Mouse (Mus musculus): ENCODE results near the gene Matn3. TPM values are rescaled to one million over a fixed set of nuclear protein-coding genes. Genes with fewer than 3 reads are reported as not detected.
A peak's percentile ranks its signal among the peaks of the same experiment; 100 is the strongest.

The Matn3 gene
- polyA plus RNA-seq, 1 experiment from 2014 or later, result 7.8 TPM

DNA sequence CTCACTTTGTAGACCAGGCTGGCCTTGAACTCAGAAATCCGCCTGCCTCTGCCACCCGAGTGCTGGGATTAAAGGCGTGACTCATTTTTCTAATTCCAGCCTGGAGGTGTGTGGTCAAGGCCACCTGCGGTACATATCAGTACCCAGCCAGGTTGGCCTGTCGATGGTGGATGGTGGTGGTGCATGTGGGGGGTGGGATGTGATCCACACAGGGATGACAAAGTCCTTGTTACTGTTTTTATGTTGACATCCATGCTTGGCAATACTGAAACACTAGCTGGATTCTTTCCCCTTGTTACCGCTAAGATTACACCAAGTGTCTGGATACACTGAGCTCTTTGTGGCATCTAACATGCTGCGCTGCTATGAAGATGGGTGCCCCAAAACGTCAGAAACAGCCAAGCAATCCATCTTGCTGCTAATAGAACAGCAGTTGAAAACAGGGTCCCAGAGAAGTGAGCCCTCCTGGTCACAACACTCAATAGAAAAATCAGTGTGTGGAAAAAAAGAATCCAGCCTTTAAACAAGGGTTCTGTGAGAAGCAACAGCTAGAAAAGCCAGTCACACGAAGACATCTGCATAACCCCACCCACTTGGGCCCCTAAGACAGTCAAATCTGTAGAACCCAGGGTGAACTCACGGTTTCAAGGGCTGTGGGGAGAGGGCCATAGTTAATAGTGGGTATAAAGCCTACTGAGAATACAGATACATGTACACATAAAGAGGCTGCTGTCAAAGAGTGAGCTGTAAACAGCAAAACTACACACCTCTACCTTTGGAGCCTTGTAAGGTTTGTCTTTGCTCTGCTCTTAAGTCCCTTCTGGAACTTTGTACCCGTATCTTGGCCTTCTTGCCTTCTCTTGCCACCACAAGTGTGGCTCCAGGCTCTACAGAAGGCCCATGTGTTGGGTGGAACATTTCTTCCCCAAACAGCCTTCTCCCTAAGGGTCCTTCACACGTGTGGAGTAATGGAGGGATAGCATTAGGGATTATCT is 7.4 kb upstream of the Matn3 start:
- no peaks in the 10 kb centered on the region; the same call in 1 of the 2 replicates for H3K4me1 ChIP-seq
- H3K4me2 ChIP-seq, result no peak overlapping the region
- H3K9me3 ChIP-seq, result no peaks in the 10 kb centered on the region
- H3K4me3 ChIP-seq, result no peak overlapping the region
- ATAC-seq (ENCODE audit: insufficient number of reproducible peaks, insufficient read depth, low FRiP score, low TSS enrichment, low read depth), result no peak
- no peak overlapping the region for H3K9ac ChIP-seq
- peak overlapping the region; percentile 55; the same call in 1 of the 2 replicates for H3K27ac ChIP-seq
- peaks cover 42% of the 10 kb centered on the region for H3K36me3 ChIP-seq
- H3K27me3 ChIP-seq, result no peaks in the 10 kb centered on the region
- 69% methylated on average over 12 of the region's 12 CpGs for WGBS

DNA sequence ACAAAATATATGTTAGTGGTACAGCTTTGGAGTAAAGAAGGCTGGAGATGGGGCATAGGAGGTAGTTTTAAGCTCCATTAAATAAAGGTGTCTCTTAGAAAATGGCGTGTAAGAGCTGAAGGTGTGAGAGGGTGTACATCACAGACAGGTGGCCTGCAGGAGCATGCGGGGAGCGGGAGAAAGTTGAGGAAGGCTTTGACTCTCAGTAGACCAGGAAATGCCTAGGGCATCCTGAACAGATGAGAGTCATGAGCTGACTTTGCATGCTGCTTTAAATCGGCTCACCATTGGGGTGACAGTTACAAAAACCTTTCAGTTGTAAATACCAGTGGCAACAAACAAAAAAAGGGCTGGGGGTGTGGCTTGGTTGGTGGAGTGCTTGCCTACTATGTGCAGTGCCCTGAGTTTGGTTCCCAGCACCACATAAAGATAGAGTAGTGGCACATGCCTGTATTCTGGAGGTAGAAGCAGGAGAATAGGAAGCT is 6.6 kb upstream of the Matn3 start:
- Histone ChIP-seq H3K9ac (no peak overlapping the region), H3K27ac (no peak overlapping the region), H3K4me2 (no peak overlapping the region), H3K4me1 (peaks cover 3% of the 10 kb centered on the region), H3K9me3 (no peaks in the 10 kb centered on the region), H3K4me3 (no peak overlapping the region), H3K27me3 (no peaks in the 10 kb centered on the region), H3K36me3 (peaks cover 34% of the 10 kb centered on the region)
- 46% methylated on average over 4 of the region's 4 CpGs for WGBS
- ATAC-seq (ENCODE audit: insufficient number of reproducible peaks, insufficient read depth, low FRiP score, low TSS enrichment, low read depth), result no peak

DNA sequence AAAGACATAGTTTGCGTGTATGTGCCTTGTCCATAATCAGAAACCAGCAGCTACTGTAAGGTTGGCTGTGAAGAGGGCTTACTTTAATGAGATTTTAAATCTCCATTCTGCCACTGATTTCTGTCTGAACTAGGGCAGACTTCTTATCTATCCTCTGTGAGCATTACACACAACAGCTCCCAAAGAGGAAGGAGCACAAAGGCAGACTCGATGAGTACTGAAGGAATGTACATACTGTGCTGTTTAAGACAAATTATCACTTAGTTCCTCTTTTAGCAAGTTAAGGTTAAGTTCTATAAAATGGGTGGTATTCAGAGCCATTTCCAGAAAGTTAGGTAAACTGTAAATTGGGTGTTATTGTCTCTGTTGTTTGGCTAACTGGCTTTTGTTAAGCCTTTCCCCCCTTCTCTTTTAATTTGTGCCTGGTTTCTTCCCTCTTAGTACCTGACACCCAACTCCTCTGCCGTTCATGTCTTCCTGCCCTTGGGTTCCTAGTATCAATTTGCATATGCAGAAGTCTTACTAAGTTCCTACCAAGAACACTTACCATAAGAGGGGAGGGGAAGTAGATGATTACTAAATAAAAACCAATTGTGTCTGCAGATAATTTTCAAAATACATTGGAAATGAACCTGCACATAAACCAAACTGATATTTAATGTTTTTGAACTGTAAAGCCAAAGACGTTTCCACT is 5.9 kb upstream of the Matn3 start:
- H3K9ac ChIP-seq, result no peak overlapping the region
- no peak overlapping the region for H3K27ac ChIP-seq
- WGBS, result 40% methylated on average over 4 of the region's 4 CpGs
- H3K4me1 ChIP-seq, result peaks cover 10% of the 10 kb centered on the region
- H3K4me3 ChIP-seq, result no peak overlapping the region
- no peak overlapping the region for H3K4me2 ChIP-seq
- H3K27me3 ChIP-seq, result no peaks in the 10 kb centered on the region
- ATAC-seq (ENCODE audit: insufficient number of reproducible peaks, insufficient read depth, low FRiP score, low TSS enrichment, low read depth), result no peak
- no peaks in the 10 kb centered on the region for H3K9me3 ChIP-seq
- peaks cover 27% of the 10 kb centered on the region for H3K36me3 ChIP-seq

DNA sequence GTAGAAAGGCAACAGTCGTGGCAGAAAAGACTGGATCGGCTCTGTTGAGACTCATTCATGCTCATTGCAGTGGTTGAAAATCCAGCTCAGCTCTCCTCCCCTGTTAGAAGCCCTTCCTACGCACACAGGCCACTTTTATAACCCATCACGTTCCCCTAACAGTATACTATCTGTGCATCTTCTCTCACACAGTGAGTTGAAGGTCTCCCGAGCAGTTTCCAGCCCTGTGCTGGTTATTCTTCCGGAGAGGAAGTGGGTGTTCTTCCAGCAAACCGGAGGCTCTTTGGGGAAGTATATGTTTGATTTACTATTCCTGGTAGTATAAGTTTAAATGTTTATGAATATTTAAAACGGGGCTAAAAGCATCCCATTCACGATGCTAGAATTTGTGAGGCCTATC is 566 bp upstream of the Matn3 start:
- no peak for ATAC-seq (ENCODE audit: insufficient number of reproducible peaks, insufficient read depth, low FRiP score, low TSS enrichment, low read depth)
- Histone ChIP-seq H3K27ac (peak overlapping the region; percentile 72), H3K9ac (no peak overlapping the region; the same call in 1 of the 2 replicates), H3K36me3 (no peaks in the 10 kb centered on the region), H3K4me1 (peaks cover 22% of the 10 kb centered on the region), H3K27me3 (peaks cover 18% of the 10 kb centered on the region; the same call in 1 of the 2 replicates), H3K4me3 (no peak overlapping the region), H3K9me3 (no peaks in the 10 kb centered on the region), H3K4me2 (peak overlapping the region; percentile 100; the same call in 1 of the 2 replicates)
- 57% methylated on average over 9 of the region's 9 CpGs for WGBS

DNA sequence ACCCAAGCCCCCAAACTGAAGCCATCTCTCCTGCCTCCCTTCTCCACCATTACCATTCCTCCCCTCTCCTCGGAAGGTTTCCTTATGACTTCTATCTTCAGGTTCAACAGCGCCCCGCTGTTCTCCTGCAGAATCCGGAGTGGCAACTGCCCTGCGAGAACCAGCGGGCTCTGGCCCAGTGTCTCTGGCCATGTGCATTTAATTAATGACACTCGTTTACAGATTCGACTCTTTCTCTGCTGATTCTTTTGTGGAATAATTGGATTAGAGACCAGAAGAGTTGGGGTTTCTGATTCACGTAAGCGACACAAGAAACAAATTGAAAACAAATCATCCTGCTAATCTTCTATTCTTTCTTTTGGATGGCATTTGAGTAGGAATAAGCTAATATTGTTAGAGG is 5.4 kb downstream of the Matn3 start:
- no peak for ATAC-seq (ENCODE audit: insufficient number of reproducible peaks, insufficient read depth, low FRiP score, low TSS enrichment, low read depth)
- Histone ChIP-seq H3K9me3 (no peaks in the 10 kb centered on the region), H3K4me1 (peaks cover 7% of the 10 kb centered on the region), H3K4me2 (no peak overlapping the region), H3K27me3 (peaks cover 15% of the 10 kb centered on the region; the same call in 1 of the 2 replicates), H3K27ac (peak overlapping the region; percentile 69), H3K4me3 (no peak overlapping the region), H3K9ac (no peak overlapping the region), H3K36me3 (no peaks in the 10 kb centered on the region)
- 32% methylated on average over 10 of the region's 10 CpGs for WGBS

DNA sequence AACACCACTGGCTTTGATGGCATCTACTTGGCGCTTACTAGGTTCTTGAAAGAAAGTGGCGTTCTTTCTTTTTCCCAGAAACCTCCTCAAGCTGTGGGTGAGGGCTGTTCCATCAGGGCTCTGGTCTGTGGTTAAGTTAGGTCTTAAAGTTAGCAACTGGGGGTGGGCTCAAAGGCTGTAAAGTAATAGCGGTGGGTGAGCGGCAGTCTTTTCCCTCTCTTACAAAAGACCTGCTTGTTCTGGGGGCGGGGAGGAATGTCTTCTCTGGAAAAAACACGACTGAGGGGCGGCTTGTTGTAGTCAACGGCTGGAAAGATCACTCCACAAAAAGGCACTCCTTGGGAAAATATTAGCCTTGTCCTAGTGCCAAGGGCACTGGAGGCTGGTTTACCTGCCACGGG is 6.4 kb downstream of the Matn3 start:
- peaks cover 5% of the 10 kb centered on the region; the same call in 1 of the 2 replicates for H3K27me3 ChIP-seq
- no peak for ATAC-seq (ENCODE audit: insufficient number of reproducible peaks, insufficient read depth, low FRiP score, low TSS enrichment, low read depth)
- H3K9me3 ChIP-seq, result no peaks in the 10 kb centered on the region
- H3K4me1 ChIP-seq, result 0 out of 2 replicates have a peak, but pooled peaks cover 2% of the 10 kb centered on the region
- peak overlapping the region; percentile 74 for H3K27ac ChIP-seq
- no peak overlapping the region for H3K9ac ChIP-seq
- H3K36me3 ChIP-seq, result no peaks in the 10 kb centered on the region
- no peak overlapping the region for H3K4me3 ChIP-seq
- no peak overlapping the region for H3K4me2 ChIP-seq
- 47% methylated on average over 9 of the region's 9 CpGs for WGBS

DNA sequence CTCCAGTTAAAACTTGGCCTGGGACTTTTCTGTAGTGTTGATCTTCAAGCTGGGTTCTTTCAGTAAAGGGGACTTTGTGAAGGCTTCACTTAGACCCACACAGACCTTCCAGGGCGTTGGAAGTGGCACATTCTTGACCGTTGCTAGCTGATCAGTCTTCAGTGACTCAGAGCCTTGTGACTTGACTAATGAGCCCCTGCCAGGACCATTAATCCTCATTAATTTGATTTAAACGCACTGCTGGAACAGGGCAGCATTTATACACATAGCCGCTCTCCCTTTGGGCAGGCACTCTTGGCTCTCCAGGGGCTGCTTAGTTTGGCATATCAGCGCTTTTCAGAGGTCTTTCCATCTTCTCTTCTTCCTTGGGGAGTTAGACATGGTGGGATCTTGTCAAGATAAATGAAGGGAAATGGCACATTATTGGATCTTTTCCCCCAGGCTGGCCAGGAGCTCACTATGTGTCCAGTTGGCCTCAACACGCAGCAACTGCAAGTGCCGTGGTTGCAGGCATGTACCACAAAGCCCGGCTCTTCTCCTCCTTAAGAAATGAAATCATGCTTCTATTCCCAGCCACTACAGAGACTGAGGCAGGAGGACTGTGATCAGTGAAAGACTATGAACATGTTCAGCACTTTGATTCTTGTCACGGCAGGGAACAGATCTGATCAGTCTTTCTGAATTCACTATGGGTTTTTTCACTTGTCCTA is 14.0 kb downstream of the Matn3 start:
- Histone ChIP-seq H3K4me3 (no peak overlapping the region), H3K27ac (no peak overlapping the region), H3K27me3 (no peaks in the 10 kb centered on the region), H3K36me3 (no peaks in the 10 kb centered on the region), H3K9ac (no peak overlapping the region), H3K9me3 (no peaks in the 10 kb centered on the region), H3K4me1 (no peaks in the 10 kb centered on the region), H3K4me2 (no peak overlapping the region)
- no peak for ATAC-seq (ENCODE audit: insufficient number of reproducible peaks, insufficient read depth, low FRiP score, low TSS enrichment, low read depth)
- WGBS, result 76% methylated on average over 9 of the region's 9 CpGs

DNA sequence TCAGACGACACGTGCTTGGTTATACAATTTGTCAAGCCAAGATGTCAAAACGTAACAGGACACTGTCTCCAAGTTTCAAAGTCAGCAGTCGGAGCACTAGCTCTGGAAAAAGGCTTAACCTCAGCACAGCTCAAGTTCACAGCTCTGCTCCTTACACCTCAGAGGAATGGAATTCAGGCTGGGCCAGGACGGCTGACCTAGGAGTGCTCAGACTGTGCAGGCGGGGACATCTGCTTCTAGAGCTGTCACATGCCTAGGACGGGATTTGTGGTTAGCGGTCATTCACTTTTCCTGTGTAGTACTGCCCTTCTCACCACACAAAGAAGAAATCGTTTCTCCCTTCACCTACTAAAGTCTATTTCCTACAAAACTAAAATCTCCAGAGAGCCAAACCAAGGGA is 22.1 kb downstream of the Matn3 start:
- H3K9me3 ChIP-seq, result no peaks in the 10 kb centered on the region
- no peak overlapping the region for H3K4me2 ChIP-seq
- H3K9ac ChIP-seq, result no peak overlapping the region
- no peak overlapping the region for H3K27ac ChIP-seq
- peaks cover 10% of the 10 kb centered on the region for H3K4me1 ChIP-seq
- ATAC-seq (ENCODE audit: insufficient number of reproducible peaks, insufficient read depth, low FRiP score, low TSS enrichment, low read depth), result no peak
- no peaks in the 10 kb centered on the region for H3K36me3 ChIP-seq
- no peak overlapping the region for H3K4me3 ChIP-seq
- WGBS, result 12% methylated on average over 9 of the region's 9 CpGs
- H3K27me3 ChIP-seq, result no peaks in the 10 kb centered on the region

DNA sequence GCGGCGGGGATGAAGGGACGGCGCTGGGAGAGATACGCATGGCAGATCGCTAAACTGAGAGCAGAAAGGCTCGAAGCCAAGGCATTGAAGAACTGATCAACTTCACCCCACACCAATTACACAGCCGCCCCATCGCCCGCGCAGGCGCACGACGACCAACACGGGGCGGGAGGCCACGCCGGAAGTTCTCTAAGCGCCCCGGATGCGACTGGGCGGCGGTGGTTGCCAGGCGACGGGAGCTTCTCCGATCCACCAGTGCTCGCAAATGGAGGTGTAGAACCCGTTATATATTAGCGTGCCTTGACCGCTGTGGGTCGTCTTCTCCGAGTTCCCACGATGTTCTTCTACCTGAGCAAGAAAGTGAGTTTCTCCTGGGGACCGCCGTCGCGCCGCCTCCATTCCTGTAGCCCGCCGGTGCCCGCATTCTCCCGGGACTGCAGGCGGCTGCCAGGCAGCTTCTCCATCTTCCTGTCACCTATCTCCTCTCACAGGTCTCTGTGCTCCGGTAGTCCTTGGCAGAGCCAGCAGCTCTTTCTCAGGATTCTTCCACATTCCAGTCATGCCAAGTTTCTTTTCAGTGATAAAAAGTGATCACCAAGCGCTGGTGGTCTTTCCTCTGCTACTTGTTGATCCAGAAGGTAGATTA is 26.2 kb downstream of the Matn3 start, which contains the start of gene Wdr35:
Wdr35 (plus strand) TSS at position 73 of the 646 bp plus-strand sequence.
- peak within 1 kb of the TSS; percentile 75 for H3K4me3 ChIP-seq
- peak within 1 kb of the TSS; percentile 85 for H3K4me2 ChIP-seq
- peak within 1 kb of the TSS; percentile 76 for H3K27ac ChIP-seq
- WGBS, result under 1% methylated on average over 45 of the region's 45 CpGs
- no peaks in the 10 kb centered on the region for H3K27me3 ChIP-seq
- peaks cover 14% of the 10 kb centered on the region for H3K4me1 ChIP-seq
- H3K9me3 ChIP-seq, result no peaks in the 10 kb centered on the region
- peak within 1 kb of the TSS; percentile 77 for H3K9ac ChIP-seq
- peak; percentile 82 for ATAC-seq (ENCODE audit: insufficient number of reproducible peaks, insufficient read depth, low FRiP score, low TSS enrichment, low read depth)
- peaks cover 10% of the 10 kb centered on the region for H3K36me3 ChIP-seq

DNA sequence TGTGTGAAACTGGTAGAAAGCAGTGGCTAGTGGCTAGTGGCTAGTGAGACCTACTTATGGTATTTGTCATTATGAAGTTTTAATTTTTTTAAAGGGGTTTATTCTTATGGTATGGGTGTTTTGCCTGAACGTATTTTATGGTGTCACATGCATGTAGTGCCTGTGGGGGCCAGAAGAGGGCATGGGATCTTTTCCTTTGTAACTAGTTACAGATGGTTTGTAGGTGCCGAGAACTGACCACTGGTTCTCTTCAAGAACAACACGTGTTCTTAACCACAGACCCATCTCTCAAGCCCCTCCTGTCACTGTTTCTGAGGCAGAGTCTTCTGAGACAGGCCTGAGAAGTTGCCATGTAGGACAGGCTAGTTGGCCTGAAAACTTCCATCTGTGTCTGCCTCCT is 27.3 kb downstream of the Matn3 start:
- Histone ChIP-seq H3K4me1 (peaks cover 9% of the 10 kb centered on the region), H3K4me2 (no peak overlapping the region; the same call in 1 of the 2 replicates), H3K27ac (no peak overlapping the region), H3K27me3 (no peaks in the 10 kb centered on the region), H3K36me3 (peaks cover 11% of the 10 kb centered on the region), H3K9me3 (no peaks in the 10 kb centered on the region), H3K9ac (no peak overlapping the region), H3K4me3 (no peak overlapping the region)
- 87% methylated on average over 3 of the region's 3 CpGs for WGBS
- ATAC-seq (ENCODE audit: insufficient number of reproducible peaks, insufficient read depth, low FRiP score, low TSS enrichment, low read depth), result no peak

DNA sequence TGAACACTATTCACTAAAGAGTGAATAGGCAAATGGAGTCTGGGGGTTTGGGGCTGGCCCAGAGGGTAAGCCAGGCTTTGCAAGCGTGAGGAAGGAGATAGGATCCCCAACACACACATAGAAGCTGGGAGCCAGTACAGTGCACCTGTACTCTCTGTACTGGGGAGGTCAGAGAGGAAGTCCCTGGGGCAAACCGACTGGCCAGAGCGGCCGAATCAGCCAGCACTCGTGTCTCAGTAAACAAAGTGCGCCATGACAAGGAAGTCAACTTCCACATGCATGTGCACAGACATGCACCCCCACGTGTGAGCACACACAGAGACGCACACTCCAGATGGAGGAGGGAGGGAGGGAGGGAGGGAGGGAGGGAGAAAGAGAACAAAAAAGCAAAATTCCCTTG is 45.5 kb downstream of the Matn3 start:
- H3K27ac ChIP-seq, result no peak overlapping the region
- H3K4me2 ChIP-seq, result no peak overlapping the region
- H3K36me3 ChIP-seq, result peaks cover 13% of the 10 kb centered on the region; the same call in 1 of the 2 replicates
- 73% methylated on average over 8 of the region's 8 CpGs for WGBS
- ATAC-seq (ENCODE audit: insufficient number of reproducible peaks, insufficient read depth, low FRiP score, low TSS enrichment, low read depth), result no peak
- no peaks in the 10 kb centered on the region for H3K27me3 ChIP-seq
- no peak overlapping the region for H3K4me3 ChIP-seq
- H3K4me1 ChIP-seq, result no peaks in the 10 kb centered on the region
- H3K9ac ChIP-seq, result no peak overlapping the region
- H3K9me3 ChIP-seq, result no peaks in the 10 kb centered on the region

All from embryonic facial prominence, embryonic 13.5 days (tissue).